Mouse (Mus musculus) forebrain, embryonic 10.5 days (tissue): ENCODE data around the gene Morn2. TPM values are rescaled to one million over a fixed set of nuclear protein-coding genes. Genes with fewer than 3 reads are reported as not detected.
"Not testable (repeated sequence)": the region's sequence is repeated elsewhere in the genome, so short reads cannot be mapped to it uniquely, and the experiment has no call there.

Experiments used
- DNase-seq: peaks from one replicate; pipeline ENCODE4 v3.0.0-alpha.2; 2017; ENCODE audit warnings: low spot score; ENCODE audit errors: extremely low spot score
- H3K27ac ChIP-seq: fragments of 300-500 bp; sonication (generic); 2 replicates; pipeline ENCODE4 v1.5.1; 2016; ENCODE audit warnings: mild to moderate bottlenecking
- H3K27me3 ChIP-seq: fragments of 300-500 bp; sonication (generic); 2 replicates; pipeline ENCODE4 v1.6.1; 2016; ENCODE audit warnings: mild to moderate bottlenecking; ENCODE audit not compliant: poor library complexity, severe bottlenecking
- H3K36me3 ChIP-seq: fragments of 300-500 bp; sonication (generic); replicated peaks from 2 replicates; pipeline ENCODE4 v1.6.1; 2016; ENCODE audit warnings: mild to moderate bottlenecking, moderate library complexity
- H3K4me1 ChIP-seq: fragments of 300-500 bp; sonication (generic); 2 replicates; pipeline ENCODE4 v1.6.1; 2016
- H3K4me3 ChIP-seq: fragments of 300-500 bp; sonication (generic); 2 replicates; pipeline ENCODE4 v1.5.1; 2016; ENCODE audit warnings: mild to moderate bottlenecking, moderate library complexity
- H3K9me3 ChIP-seq: fragments of 300-500 bp; sonication (generic); 2 replicates; pipeline ENCODE4 v1.6.1; 2016; ENCODE audit warnings: mild to moderate bottlenecking, moderate library complexity
- WGBS: fragments of 180-500 bp; shearing (Covaris S2); methylation state at CpG from one replicate; pipeline ENCODE4 v1.1.7; 2016; 5-methylcytosine and 5-hydroxymethylcytosine counted together
- polyA plus RNA-seq: library from polyadenylated mRNA; unstranded; fragments of >200 nt; fragmentation: Nextera tagmentation; extraction: Ambion mirVana; gene quantifications from 2 replicates; pipeline ENCODE4 v1.2.1, GENCODE M21; 2016

Morn2 gene
- polyA plus RNA-seq = 31.4 and 35.1 TPM in 2 replicates

- Histone ChIP-seq H3K36me3 (no peaks in the 10 kb centered on the region), H3K4me1 (peaks cover 16% of the 10 kb centered on the region), H3K27ac (peak within 1 kb of the TSS; percentile 87), H3K4me3 (peak within 1 kb of the TSS; percentile 73), H3K27me3 (no peaks in the 10 kb centered on the region), H3K9me3 (no peaks in the 10 kb centered on the region)
- peak; percentile 98 for DNase-seq
- WGBS = under 1% methylated on average over 35 of the region's 35 CpGs
Measured at GRCm38 (mm10) chr17:80290074-80290657, at the start of gene Morn2, which contains the start of gene Dhx57. Gene Morn2 (plus strand): TSS chr17:80290203. Gene Dhx57 (minus strand): TSS chr17:80290476.

- H3K36me3 ChIP-seq = peaks cover 93% of the 10 kb centered on the region
- H3K27ac ChIP-seq = no peak overlapping the region
- no peak overlapping the region for H3K4me3 ChIP-seq
- DNase-seq = no peak
- H3K4me1 ChIP-seq = no peaks in the 10 kb centered on the region
- 90% methylated on average over 9 of the region's 9 CpGs for WGBS
- H3K27me3 ChIP-seq = no peaks in the 10 kb centered on the region
- no peaks in the 10 kb centered on the region for H3K9me3 ChIP-seq
Measured at GRCm38 (mm10) chr17:80241594-80241993, 48.4 kb upstream of the Morn2 start.

DNA sequence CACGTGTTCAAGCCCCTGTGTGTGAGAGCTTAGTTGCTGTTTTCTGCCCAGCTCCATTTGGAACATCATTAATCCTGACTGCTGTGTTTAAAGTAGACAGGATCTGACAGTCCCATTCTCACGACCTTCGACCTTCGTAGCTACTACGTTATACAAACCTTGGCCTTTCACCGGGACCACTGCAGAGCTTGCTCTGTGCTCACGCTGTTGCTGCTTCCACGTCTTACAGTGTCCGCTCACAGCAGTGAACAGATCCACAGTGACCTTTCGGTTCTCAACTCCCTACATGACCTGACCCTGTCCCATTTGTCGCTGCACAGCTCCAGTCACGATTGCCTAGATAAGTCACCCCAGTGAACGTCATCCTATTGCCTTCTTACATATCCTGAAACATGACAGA is 46.9 kb upstream of the Morn2 start:
- H3K27me3 ChIP-seq = no peaks in the 10 kb centered on the region
- H3K36me3 ChIP-seq = peaks cover 98% of the 10 kb centered on the region
- no peak overlapping the region for H3K4me3 ChIP-seq
- H3K4me1 ChIP-seq = no peaks in the 10 kb centered on the region
- no peak overlapping the region for H3K27ac ChIP-seq
- 91% methylated on average over 13 of the region's 13 CpGs for WGBS
- no peak for DNase-seq
- no peaks in the 10 kb centered on the region for H3K9me3 ChIP-seq

GRCm38 (mm10) chr17:80252757-80253525 is 37.1 kb upstream of the Morn2 start:
- H3K4me1 ChIP-seq = peaks cover 6% of the 10 kb centered on the region
- no peak overlapping the region for H3K4me3 ChIP-seq
- no peaks in the 10 kb centered on the region for H3K27me3 ChIP-seq
- 93% methylated on average over 13 of the region's 13 CpGs for WGBS
- no peak overlapping the region for H3K27ac ChIP-seq
- peaks cover 99% of the 10 kb centered on the region for H3K36me3 ChIP-seq
- H3K9me3 ChIP-seq = no peaks in the 10 kb centered on the region; the same call in 1 of the 2 replicates
- no peak for DNase-seq

GRCm38 (mm10) chr17:80254421-80254820 is 35.6 kb upstream of the Morn2 start:
- Histone ChIP-seq H3K4me3 (no peak overlapping the region), H3K36me3 (peaks cover 99% of the 10 kb centered on the region), H3K9me3 (no peaks in the 10 kb centered on the region; the same call in 1 of the 2 replicates), H3K4me1 (peaks cover 6% of the 10 kb centered on the region), H3K27me3 (no peaks in the 10 kb centered on the region), H3K27ac (no peak overlapping the region)
- WGBS = 96% methylated on average over 5 of the region's 5 CpGs
- DNase-seq = no peak

GRCm38 (mm10) chr17:80255208-80255607 is 34.8 kb upstream of the Morn2 start:
- peaks cover 99% of the 10 kb centered on the region for H3K36me3 ChIP-seq

DNA sequence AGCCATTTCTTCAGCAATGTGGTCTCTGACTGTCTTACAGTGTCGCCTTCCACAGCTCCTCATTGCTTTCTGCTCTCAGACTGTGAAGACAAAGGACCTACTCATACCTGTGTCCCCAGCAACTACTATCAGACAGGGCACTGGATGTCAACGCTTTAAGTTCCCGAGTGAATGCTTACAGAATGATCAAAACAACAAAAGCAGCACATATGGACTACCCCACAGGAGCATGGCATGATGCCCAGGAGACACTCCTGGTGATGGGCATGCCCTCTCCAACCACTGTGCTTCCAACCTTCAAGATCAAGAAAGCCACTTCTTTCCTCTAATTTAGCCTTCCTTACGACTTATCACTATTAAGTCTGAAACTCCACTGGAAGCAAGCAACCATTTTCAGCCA is 22.9 kb upstream of the Morn2 start:
- 94% methylated on average over 4 of the region's 4 CpGs for WGBS
- Histone ChIP-seq H3K4me1 (no peaks in the 10 kb centered on the region), H3K27me3 (no peaks in the 10 kb centered on the region), H3K27ac (no peak overlapping the region), H3K9me3 (no peaks in the 10 kb centered on the region; the same call in 1 of the 2 replicates), H3K4me3 (no peak overlapping the region), H3K36me3 (peaks cover 93% of the 10 kb centered on the region)
- DNase-seq = no peak

More at GRCm38 (mm10) chr17:80255208-80255607, 34.8 kb upstream of the Morn2 start:
- Histone ChIP-seq H3K9me3 (no peaks in the 10 kb centered on the region; the same call in 1 of the 2 replicates), H3K4me1 (peaks cover 6% of the 10 kb centered on the region), H3K4me3 (no peak overlapping the region), H3K27me3 (no peaks in the 10 kb centered on the region), H3K27ac (peak overlapping the region; percentile 8; the same call in 1 of the 2 replicates)
- 80% methylated on average over 13 of the region's 13 CpGs for WGBS
- no peak for DNase-seq

GRCm38 (mm10) chr17:80268151-80268550 is 21.9 kb upstream of the Morn2 start:
- H3K27ac ChIP-seq = no peak overlapping the region
- WGBS = 97% methylated on average over 3 of the region's 3 CpGs
- H3K4me1 ChIP-seq = no peaks in the 10 kb centered on the region
- H3K4me3 ChIP-seq = no peak overlapping the region
- no peak for DNase-seq
- H3K36me3 ChIP-seq = peaks cover 94% of the 10 kb centered on the region
- H3K9me3 ChIP-seq = no peaks in the 10 kb centered on the region; the same call in 1 of the 2 replicates
- no peaks in the 10 kb centered on the region for H3K27me3 ChIP-seq

- H3K36me3 ChIP-seq = peaks cover 95% of the 10 kb centered on the region
- 90% methylated on average over 7 of the region's 7 CpGs for WGBS
- H3K27me3 ChIP-seq, H3K4me1 ChIP-seq, H3K27ac ChIP-seq, H3K9me3 ChIP-seq, H3K4me3 ChIP-seq, DNase-seq: not testable (repeated sequence)
Measured at GRCm38 (mm10) chr17:80270622-80271021, 19.4 kb upstream of the Morn2 start.

GRCm38 (mm10) chr17:80278255-80278654 is 11.7 kb upstream of the Morn2 start:
- no peaks in the 10 kb centered on the region for H3K9me3 ChIP-seq
- no peak for DNase-seq
- 90% methylated on average over 4 of the region's 4 CpGs for WGBS
- H3K4me1 ChIP-seq = no peaks in the 10 kb centered on the region
- no peaks in the 10 kb centered on the region for H3K27me3 ChIP-seq
- H3K36me3 ChIP-seq = peaks cover 67% of the 10 kb centered on the region
- no peak overlapping the region for H3K27ac ChIP-seq
- no peak overlapping the region for H3K4me3 ChIP-seq

- no peaks in the 10 kb centered on the region for H3K27me3 ChIP-seq
- no peaks in the 10 kb centered on the region for H3K4me1 ChIP-seq
- WGBS = 95% methylated on average over 8 of the region's 8 CpGs
- no peak overlapping the region for H3K27ac ChIP-seq
- peaks cover 54% of the 10 kb centered on the region for H3K36me3 ChIP-seq
- no peak overlapping the region for H3K4me3 ChIP-seq
- H3K9me3 ChIP-seq = no peaks in the 10 kb centered on the region
- DNase-seq = no peak
Measured at GRCm38 (mm10) chr17:80279340-80280070, 10.5 kb upstream of the Morn2 start.

DNA sequence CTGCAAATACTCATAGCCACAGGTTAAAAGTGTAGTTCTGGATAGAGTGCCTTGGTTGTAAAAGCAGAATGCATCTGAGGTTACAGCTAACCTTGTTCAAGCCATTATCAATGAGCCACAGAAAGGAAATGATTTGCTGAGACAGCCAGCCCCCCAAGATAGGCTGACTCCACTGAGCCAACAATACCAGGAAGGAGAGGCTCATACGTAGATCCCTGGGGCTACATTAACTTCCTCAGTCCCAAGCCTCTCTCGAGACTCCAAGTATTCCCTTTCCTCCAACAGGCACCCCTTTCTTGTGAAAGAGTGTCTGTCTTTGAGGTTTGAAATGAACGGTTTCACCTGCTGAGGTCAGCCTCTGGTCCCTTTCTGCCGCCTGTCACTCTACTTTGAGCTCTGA is 5.6 kb upstream of the Morn2 start:
- no peak overlapping the region for H3K4me3 ChIP-seq
- H3K27me3 ChIP-seq = no peaks in the 10 kb centered on the region
- no peaks in the 10 kb centered on the region for H3K9me3 ChIP-seq
- peaks cover 15% of the 10 kb centered on the region for H3K4me1 ChIP-seq
- H3K27ac ChIP-seq = no peak overlapping the region
- no peak for DNase-seq
- H3K36me3 ChIP-seq = peaks cover 17% of the 10 kb centered on the region
- 74% methylated on average over 4 of the region's 4 CpGs for WGBS
